Mouse (Mus musculus) small intestine, adult 2 months (tissue): ENCODE measurements around the gene Platr17.

Source experiments
- CTCF ChIP-seq: fragments of 200-500 bp; IDR thresholded peaks from 2 replicates; pipeline ENCODE4 v1.5.1; 2012; ENCODE audit warnings: low read depth, mild to moderate bottlenecking, control low read depth, inconsistent platforms, low read length, moderate library complexity, mixed read lengths; ENCODE audit not compliant: insufficient replicate concordance, insufficient read length; ENCODE audit errors: extremely low read depth
- POLR2A ChIP-seq: fragments of 200-500 bp; IDR thresholded peaks from 2 replicates; pipeline ENCODE4 v1.6.1; 2012; ENCODE audit warnings: low read depth, mild to moderate bottlenecking, control low read depth, inconsistent platforms, low read length, moderate library complexity

GRCm38 (mm10) chr17:33913905-33914304 lies 9.0 kb downstream of the Platr17 start:
- TF ChIP-seq CTCF (no peak), POLR2A (no peak)
